Mouse (Mus musculus): ENCODE data around the gene Ikzf2. TPM values are rescaled to one million over a fixed set of nuclear protein-coding genes. Genes with fewer than 3 reads are reported as not detected.

Gene Ikzf2
- polyA plus RNA-seq, 1 experiment from 2014 or later = 6.3 TPM

DNA sequence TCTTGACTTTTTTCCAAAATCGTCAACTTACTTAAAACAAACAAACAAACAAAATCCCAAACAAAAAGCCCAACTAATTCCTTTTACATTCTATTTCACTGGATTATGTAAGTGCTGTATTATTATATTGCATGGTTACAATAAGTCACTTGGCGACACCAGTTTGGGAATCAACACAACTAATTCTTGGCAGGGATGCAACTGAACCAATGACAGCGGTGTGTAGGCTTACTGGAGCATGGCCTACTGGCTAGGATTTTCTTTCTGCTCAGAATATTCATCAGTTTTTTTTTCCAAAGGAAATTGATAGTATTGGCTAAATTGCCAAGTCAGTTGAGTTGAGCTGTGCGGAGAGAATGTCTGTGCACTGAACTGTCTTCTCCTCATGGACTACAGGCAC is 167.7 kb downstream of the Ikzf2 start:
- Histone ChIP-seq H3K27me3 (ENCODE audit: control insufficient read depth, insufficient read depth, low read length) (no peaks in the 10 kb centered on the region), H3K4me1 (ENCODE audit: control insufficient read depth, insufficient read depth, low read length) (no peaks in the 10 kb centered on the region), H3K4me2 (ENCODE audit: low read depth, low read length) (no peak overlapping the region), H3K27ac (ENCODE audit: low read length) (no peak overlapping the region), H3K9me3 (replicated peaks; ENCODE audit: control insufficient read depth, low read length) (no peaks in the 10 kb centered on the region), H3K36me3 (ENCODE audit: control insufficient read depth, insufficient read depth, low read length) (no peaks in the 10 kb centered on the region), H3K4me3 (replicated peaks; ENCODE audit: low read length) (no peak overlapping the region), H3K9ac (ENCODE audit: low read length) (no peak overlapping the region)
- no peak for ATAC-seq (ENCODE audit: insufficient read depth, low FRiP score)
- WGBS = 89% methylated on average over 4 of the region's 4 CpGs

- H3K4me3 ChIP-seq (replicated peaks; ENCODE audit: low read length) = no peak overlapping the region
- WGBS = 82% methylated on average over 4 of the region's 4 CpGs
- no peaks in the 10 kb centered on the region for H3K36me3 ChIP-seq (ENCODE audit: control insufficient read depth, insufficient read depth, low read length)
- H3K27me3 ChIP-seq (ENCODE audit: control insufficient read depth, insufficient read depth, low read length) = no peaks in the 10 kb centered on the region
- no peak overlapping the region for H3K4me2 ChIP-seq (ENCODE audit: low read depth, low read length)
- peaks cover 8% of the 10 kb centered on the region; the same call in 1 of the 2 replicates for H3K4me1 ChIP-seq (ENCODE audit: control insufficient read depth, insufficient read depth, low read length)
- no peak for ATAC-seq (ENCODE audit: insufficient read depth, low FRiP score)
- H3K27ac ChIP-seq (ENCODE audit: low read length) = no peak overlapping the region
- no peaks in the 10 kb centered on the region for H3K9me3 ChIP-seq (replicated peaks; ENCODE audit: control insufficient read depth, low read length)
- no peak overlapping the region for H3K9ac ChIP-seq (ENCODE audit: low read length)
Observed at GRCm38 (mm10) chr1:69518012-69518411, 169.0 kb downstream of the Ikzf2 start.

DNA sequence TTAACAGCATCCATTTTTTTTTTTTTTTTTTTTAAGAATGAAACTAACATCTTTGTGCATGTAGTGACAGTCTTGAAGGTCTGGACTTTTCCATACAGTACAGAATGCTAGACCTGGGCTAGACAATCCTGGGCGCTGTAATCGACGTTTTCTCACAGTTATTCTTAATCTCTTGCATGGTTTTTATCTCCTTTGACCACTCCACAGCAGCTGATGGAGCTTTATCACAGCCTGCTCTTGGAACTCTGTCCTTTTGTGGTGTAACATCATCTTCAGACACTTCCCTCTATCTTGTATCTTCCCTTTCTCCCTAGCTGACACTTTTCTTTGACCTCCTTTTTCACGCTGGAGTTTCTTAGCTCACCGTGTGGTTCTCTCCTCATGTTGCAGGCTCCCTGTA is 170.9 kb downstream of the Ikzf2 start:
- 68% methylated on average over 5 of the region's 5 CpGs for WGBS
- no peaks in the 10 kb centered on the region for H3K9me3 ChIP-seq (replicated peaks; ENCODE audit: control insufficient read depth, low read length)

GRCm38 (mm10) chr1:69513595-69514250 is 173.3 kb downstream of the Ikzf2 start:
- 0 out of 2 replicates have a peak, but pooled peaks have one; percentile 60 for ATAC-seq (ENCODE audit: insufficient read depth, low FRiP score)
- 15% methylated on average over 5 of the region's 5 CpGs for WGBS

More for the DNA sequence above, 170.9 kb downstream of the Ikzf2 start:
- Histone ChIP-seq H3K9ac (ENCODE audit: low read length) (no peak overlapping the region), H3K4me1 (ENCODE audit: control insufficient read depth, insufficient read depth, low read length) (peaks cover 9% of the 10 kb centered on the region; the same call in 1 of the 2 replicates), H3K27me3 (ENCODE audit: control insufficient read depth, insufficient read depth, low read length) (no peaks in the 10 kb centered on the region), H3K27ac (ENCODE audit: low read length) (no peak overlapping the region), H3K36me3 (ENCODE audit: control insufficient read depth, insufficient read depth, low read length) (no peaks in the 10 kb centered on the region), H3K4me3 (replicated peaks; ENCODE audit: low read length) (no peak overlapping the region), H3K4me2 (ENCODE audit: low read depth, low read length) (no peak overlapping the region)
- ATAC-seq (ENCODE audit: insufficient read depth, low FRiP score) = no peak

GRCm38 (mm10) chr1:69508275-69508674 is 178.8 kb downstream of the Ikzf2 start:
- Histone ChIP-seq H3K4me1 (ENCODE audit: control insufficient read depth, insufficient read depth, low read length) (peaks cover 3% of the 10 kb centered on the region; the same call in 1 of the 2 replicates), H3K4me2 (ENCODE audit: low read depth, low read length) (no peak overlapping the region), H3K27ac (ENCODE audit: low read length) (no peak overlapping the region), H3K27me3 (ENCODE audit: control insufficient read depth, insufficient read depth, low read length) (no peaks in the 10 kb centered on the region), H3K36me3 (ENCODE audit: control insufficient read depth, insufficient read depth, low read length) (no peaks in the 10 kb centered on the region), H3K9ac (ENCODE audit: low read length) (no peak overlapping the region), H3K9me3 (replicated peaks; ENCODE audit: control insufficient read depth, low read length) (no peaks in the 10 kb centered on the region), H3K4me3 (replicated peaks; ENCODE audit: low read length) (no peak overlapping the region)
- WGBS = 48% methylated on average over 3 of the region's 3 CpGs
- ATAC-seq (ENCODE audit: insufficient read depth, low FRiP score) = no peak

More at GRCm38 (mm10) chr1:69513595-69514250, 173.3 kb downstream of the Ikzf2 start:
- no peaks in the 10 kb centered on the region for H3K27me3 ChIP-seq (ENCODE audit: control insufficient read depth, insufficient read depth, low read length)
- no peaks in the 10 kb centered on the region for H3K9me3 ChIP-seq (replicated peaks; ENCODE audit: control insufficient read depth, low read length)
- H3K27ac ChIP-seq (ENCODE audit: low read length) = no peak overlapping the region
- no peak overlapping the region for H3K9ac ChIP-seq (ENCODE audit: low read length)
- no peak overlapping the region for H3K4me2 ChIP-seq (ENCODE audit: low read depth, low read length)
- H3K4me3 ChIP-seq (replicated peaks; ENCODE audit: low read length) = no peak overlapping the region
- no peaks in the 10 kb centered on the region for H3K36me3 ChIP-seq (ENCODE audit: control insufficient read depth, insufficient read depth, low read length)
- H3K4me1 ChIP-seq (ENCODE audit: control insufficient read depth, insufficient read depth, low read length) = peaks cover 9% of the 10 kb centered on the region; the same call in 1 of the 2 replicates

DNA sequence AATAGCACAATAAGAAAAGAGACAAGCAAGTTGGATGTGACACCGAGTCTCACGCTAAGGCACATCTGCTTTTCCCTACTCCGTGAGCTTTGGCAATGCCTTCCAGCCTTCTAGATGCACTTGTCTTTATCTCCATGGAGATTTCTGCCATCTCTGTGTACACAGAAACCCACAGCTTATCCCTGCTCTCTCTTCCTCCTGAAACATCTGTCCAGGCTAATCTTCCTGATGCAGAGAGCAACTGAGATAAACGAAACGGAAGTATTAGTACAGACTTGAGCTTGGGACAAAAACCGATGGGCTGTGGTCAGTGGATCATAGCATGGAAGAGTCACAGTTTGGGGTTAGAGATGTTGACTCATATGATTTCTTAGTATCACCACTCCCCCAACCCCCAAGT is 179.5 kb downstream of the Ikzf2 start:
- no peak overlapping the region for H3K4me2 ChIP-seq (ENCODE audit: low read depth, low read length)
- H3K4me3 ChIP-seq (replicated peaks; ENCODE audit: low read length) = no peak overlapping the region
- no peak overlapping the region for H3K27ac ChIP-seq (ENCODE audit: low read length)
- no peaks in the 10 kb centered on the region for H3K27me3 ChIP-seq (ENCODE audit: control insufficient read depth, insufficient read depth, low read length)
- no peak overlapping the region for H3K9ac ChIP-seq (ENCODE audit: low read length)
- no peaks in the 10 kb centered on the region for H3K36me3 ChIP-seq (ENCODE audit: control insufficient read depth, insufficient read depth, low read length)
- no peaks in the 10 kb centered on the region for H3K4me1 ChIP-seq (ENCODE audit: control insufficient read depth, insufficient read depth, low read length)
- H3K9me3 ChIP-seq (replicated peaks; ENCODE audit: control insufficient read depth, low read length) = no peaks in the 10 kb centered on the region
- ATAC-seq (ENCODE audit: insufficient read depth, low FRiP score) = no peak
- WGBS = 70% methylated on average over 6 of the region's 6 CpGs

DNA sequence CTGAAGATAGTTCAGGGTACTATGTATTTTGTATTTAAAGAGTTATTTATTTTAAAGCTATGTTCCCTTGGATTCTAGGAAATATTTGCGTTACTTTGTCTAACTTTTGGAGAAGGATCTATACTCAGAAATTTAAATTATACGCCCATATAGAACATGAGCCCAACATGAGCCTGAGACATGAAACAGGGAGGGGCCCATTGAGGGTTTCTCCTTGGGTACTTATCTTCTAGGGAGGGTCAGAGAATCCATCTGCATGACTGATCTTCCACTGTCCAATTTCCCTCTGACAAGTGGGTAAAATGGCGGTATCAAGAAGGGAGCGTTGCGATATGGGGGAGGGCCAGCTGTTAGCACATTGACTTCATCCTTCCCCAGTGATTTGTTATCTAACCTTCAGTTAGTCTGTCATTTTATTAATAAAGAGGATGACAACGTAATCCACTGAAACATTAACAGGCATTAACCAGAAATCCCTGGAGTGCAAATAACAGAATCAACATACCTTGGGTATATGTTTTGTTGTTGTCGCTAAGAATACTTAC is 180.4 kb downstream of the Ikzf2 start:
- Histone ChIP-seq H3K9me3 (replicated peaks; ENCODE audit: control insufficient read depth, low read length) (no peaks in the 10 kb centered on the region), H3K4me1 (ENCODE audit: control insufficient read depth, insufficient read depth, low read length) (no peaks in the 10 kb centered on the region), H3K9ac (ENCODE audit: low read length) (no peak overlapping the region), H3K27me3 (ENCODE audit: control insufficient read depth, insufficient read depth, low read length) (no peaks in the 10 kb centered on the region), H3K36me3 (ENCODE audit: control insufficient read depth, insufficient read depth, low read length) (no peaks in the 10 kb centered on the region), H3K4me3 (replicated peaks; ENCODE audit: low read length) (no peak overlapping the region), H3K27ac (ENCODE audit: low read length) (no peak overlapping the region), H3K4me2 (ENCODE audit: low read depth, low read length) (no peak overlapping the region)
- no peak for ATAC-seq (ENCODE audit: insufficient read depth, low FRiP score)
- 92% methylated on average over 7 of the region's 7 CpGs for WGBS

- ATAC-seq (ENCODE audit: insufficient read depth, low FRiP score) = no peak
- Histone ChIP-seq H3K9ac (ENCODE audit: low read length) (no peak overlapping the region), H3K4me3 (replicated peaks; ENCODE audit: low read length) (no peak overlapping the region), H3K9me3 (replicated peaks; ENCODE audit: control insufficient read depth, low read length) (no peaks in the 10 kb centered on the region), H3K27me3 (ENCODE audit: control insufficient read depth, insufficient read depth, low read length) (no peaks in the 10 kb centered on the region), H3K27ac (ENCODE audit: low read length) (no peak overlapping the region), H3K36me3 (ENCODE audit: control insufficient read depth, insufficient read depth, low read length) (no peaks in the 10 kb centered on the region), H3K4me1 (ENCODE audit: control insufficient read depth, insufficient read depth, low read length) (no peaks in the 10 kb centered on the region), H3K4me2 (ENCODE audit: low read depth, low read length) (no peak overlapping the region)
- 91% methylated on average over 6 of the region's 6 CpGs for WGBS
Observed at GRCm38 (mm10) chr1:69506011-69506410, 181.0 kb downstream of the Ikzf2 start.

- H3K36me3 ChIP-seq (ENCODE audit: control insufficient read depth, insufficient read depth, low read length) = no peaks in the 10 kb centered on the region
- no peak overlapping the region for H3K4me2 ChIP-seq (ENCODE audit: low read depth, low read length)
- ATAC-seq (ENCODE audit: insufficient read depth, low FRiP score) = no peak
- H3K9ac ChIP-seq (ENCODE audit: low read length) = no peak overlapping the region
- H3K9me3 ChIP-seq (replicated peaks; ENCODE audit: control insufficient read depth, low read length) = no peaks in the 10 kb centered on the region
- H3K4me1 ChIP-seq (ENCODE audit: control insufficient read depth, insufficient read depth, low read length) = no peaks in the 10 kb centered on the region
- no peak overlapping the region for H3K4me3 ChIP-seq (replicated peaks; ENCODE audit: low read length)
- no peak overlapping the region for H3K27ac ChIP-seq (ENCODE audit: low read length)
- H3K27me3 ChIP-seq (ENCODE audit: control insufficient read depth, insufficient read depth, low read length) = no peaks in the 10 kb centered on the region
- 78% methylated on average over 3 of the region's 3 CpGs for WGBS
Observed at GRCm38 (mm10) chr1:69500388-69500787, 186.7 kb downstream of the Ikzf2 start.

All from stomach, embryonic 16.5 days (tissue).